In genomic region chr13:63102848-63103585, GRCm38 (mm10) we compare ENCODE assay signal across 17 mouse cellular contexts.
A peak's percentile ranks its signal among the peaks of the same experiment; 100 is the strongest.
DNase-seq lines count a peak whose midpoint lies in the region; ATAC-seq and TF ChIP-seq lines count a peak whose summit lies in the region.
"Had no signal": no experiment of that assay in that cellular context is flagged by ENCODE, and none has a peak within 500 bp of the region (broad histone marks: within the 10 kb centered on the region; RNA-seq: fewer than 3 reads in every experiment).

No protein-coding gene starts in this region.

- H3K9me3 ChIP-seq in forebrain, postnatal 0 days (ENCODE audit: low read length): no peaks in the 10 kb centered on the region
- H3K9me3 ChIP-seq in forebrain, embryonic 12.5 days: no peaks in the 10 kb centered on the region
- H3K9me3 ChIP-seq in lung, embryonic 16.5 days (ENCODE audit: control insufficient read depth, low read length): no peaks in the 10 kb centered on the region
- H3K9me3 ChIP-seq in intestine, embryonic 15.5 days: no peaks in the 10 kb centered on the region
- H3K9me3 ChIP-seq: forebrain, embryonic 15.5 days; neural tube, embryonic 15.5 days had no signal

- H3K36me3 ChIP-seq in forebrain, postnatal 0 days (ENCODE audit: insufficient read depth): no peaks in the 10 kb centered on the region
- no peaks in the 10 kb centered on the region for H3K36me3 ChIP-seq in forebrain, embryonic 12.5 days (replicated peaks)
- H3K36me3 ChIP-seq in lung, embryonic 16.5 days (ENCODE audit: control insufficient read depth, insufficient read depth, low read length): no peaks in the 10 kb centered on the region
- H3K36me3 ChIP-seq in intestine, embryonic 15.5 days: no peaks in the 10 kb centered on the region
- H3K36me3 ChIP-seq: forebrain, embryonic 15.5 days; neural tube, embryonic 15.5 days had no signal

- H3K27me3 ChIP-seq in forebrain, postnatal 0 days (ENCODE audit: insufficient read depth, low read length): no peaks in the 10 kb centered on the region
- peaks cover 17% of the 10 kb centered on the region; the same call in 1 of the 2 replicates for H3K27me3 ChIP-seq in forebrain, embryonic 12.5 days
- no peaks in the 10 kb centered on the region for H3K27me3 ChIP-seq in lung, embryonic 16.5 days (ENCODE audit: control insufficient read depth, insufficient read depth, low read depth, low read length)
- no peaks in the 10 kb centered on the region for H3K27me3 ChIP-seq in intestine, embryonic 15.5 days (replicated peaks)
- H3K27me3 ChIP-seq: forebrain, embryonic 15.5 days; neural tube, embryonic 15.5 days had no signal

- 68% methylated on average over 8 of the region's 8 CpGs for WGBS in forebrain, postnatal 0 days
- 79% methylated on average over 8 of the region's 8 CpGs for WGBS in forebrain, embryonic 12.5 days
- WGBS in lung, embryonic 16.5 days: 37% methylated on average over 8 of the region's 8 CpGs
- WGBS in intestine, embryonic 15.5 days: 35% methylated on average over 8 of the region's 8 CpGs

- ATAC-seq in forebrain, postnatal 0 days: peak; percentile 50; the same call in 1 of the 2 replicates
- no peak for ATAC-seq in forebrain, embryonic 12.5 days (ENCODE audit: low FRiP score)
- ATAC-seq in lung, embryonic 16.5 days (ENCODE audit: low read depth): peak; percentile 76
- ATAC-seq in intestine, embryonic 15.5 days: peak; percentile 80
- ATAC-seq: forebrain, embryonic 15.5 days had no signal

- H3K27ac ChIP-seq in forebrain, postnatal 0 days (ENCODE audit: low read depth, low read length): no peak overlapping the region
- no peak overlapping the region for H3K27ac ChIP-seq in forebrain, embryonic 12.5 days
- H3K27ac ChIP-seq in lung, embryonic 16.5 days (ENCODE audit: low read length): no peak overlapping the region
- H3K27ac ChIP-seq in intestine, embryonic 15.5 days: no peak overlapping the region
- H3K27ac ChIP-seq: forebrain, embryonic 15.5 days; liver, embryonic 14.5 days; neural tube, embryonic 15.5 days had no signal

- DNase-seq in forebrain, postnatal 0 days: no peak
- DNase-seq in lung, postnatal 36 days: no peak
- peak; percentile 19 for DNase-seq in embryo, embryonic 11 days
- no peak for DNase-seq in urinary bladder, postnatal 36 days (ENCODE audit: low spot score in 2 of 2)
- DNase-seq in thymus, postnatal 36 days: no peak
- DNase-seq: adrenal gland, adult 8-10 months; B cell, adult 2 months; cerebellum, adult 9-10 months; gastrocnemius, postnatal 14 days; left cerebral cortex, postnatal 4 days; thymus, adult 18-20 months had no signal

- no peak for TF ChIP-seq CTCF in forebrain, postnatal 0 days (IDR thresholded peaks at IDR 0.05; ENCODE audit: low read depth)

- H3K4me1 ChIP-seq in forebrain, postnatal 0 days (ENCODE audit: insufficient read depth): no peaks in the 10 kb centered on the region
- H3K4me1 ChIP-seq in forebrain, embryonic 12.5 days: no peaks in the 10 kb centered on the region
- H3K4me1 ChIP-seq in lung, embryonic 16.5 days (replicated peaks; ENCODE audit: control insufficient read depth, insufficient read depth, low read length): peaks cover 15% of the 10 kb centered on the region; the same call in 1 of the 2 replicates
- H3K4me1 ChIP-seq in intestine, embryonic 15.5 days (replicated peaks): peaks cover 8% of the 10 kb centered on the region; the same call in 1 of the 2 replicates

- no peak overlapping the region for H3K4me3 ChIP-seq in forebrain, postnatal 0 days (ENCODE audit: low read depth, low read length)
- H3K4me3 ChIP-seq in forebrain, embryonic 12.5 days (replicated peaks): no peak overlapping the region
- H3K4me3 ChIP-seq in lung, embryonic 16.5 days (ENCODE audit: low read length): no peak overlapping the region
- H3K4me3 ChIP-seq in intestine, embryonic 15.5 days (replicated peaks): no peak overlapping the region
- H3K4me3 ChIP-seq: forebrain, embryonic 15.5 days; neural tube, embryonic 15.5 days had no signal

- H3K4me2 ChIP-seq in forebrain, postnatal 0 days (ENCODE audit: low read depth): no peak overlapping the region
- no peak overlapping the region for H3K4me2 ChIP-seq in forebrain, embryonic 12.5 days
- H3K4me2 ChIP-seq in lung, embryonic 16.5 days (ENCODE audit: low read depth, low read length): no peak overlapping the region
- no peak overlapping the region for H3K4me2 ChIP-seq in intestine, embryonic 15.5 days (replicated peaks)
- H3K4me2 ChIP-seq: forebrain, embryonic 15.5 days; neural tube, embryonic 15.5 days had no signal

- H3K9ac ChIP-seq in forebrain, postnatal 0 days: no peak overlapping the region
- no peak overlapping the region for H3K9ac ChIP-seq in forebrain, embryonic 12.5 days
- H3K9ac ChIP-seq in lung, embryonic 16.5 days (ENCODE audit: low read length): no peak overlapping the region
- H3K9ac ChIP-seq in intestine, embryonic 15.5 days: no peak overlapping the region
- H3K9ac ChIP-seq: forebrain, embryonic 15.5 days; liver, embryonic 14.5 days; neural tube, embryonic 15.5 days had no signal
